Comparison of ENCODE assay signal across 25 mouse cellular contexts in the genomic region with DNA sequence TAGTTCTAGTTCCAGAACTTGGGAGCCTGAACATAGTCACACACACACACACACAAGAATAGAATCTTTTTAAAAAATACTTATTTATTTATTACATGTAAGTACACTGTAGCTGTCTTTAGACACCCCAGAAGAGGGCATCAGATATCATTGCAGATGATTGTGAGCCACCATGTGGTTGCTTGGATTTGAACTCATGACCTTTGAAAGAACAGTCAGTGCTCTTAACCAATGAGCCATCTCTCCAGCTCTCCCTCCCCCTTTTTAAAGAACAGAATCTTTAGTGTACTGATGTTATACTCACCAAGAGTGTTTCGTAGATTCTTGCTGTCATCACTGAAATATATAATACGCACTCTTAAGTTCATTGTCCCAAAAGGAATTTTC. TPM values are rescaled to one million over a fixed set of nuclear protein-coding genes. Genes with fewer than 3 reads are reported as not detected.
A peak's percentile ranks its signal among the peaks of the same experiment; 100 is the strongest.
DNase-seq lines count a peak whose midpoint lies in the region; ATAC-seq and TF ChIP-seq lines count a peak whose summit lies in the region.
"Had no signal": no experiment of that assay in that cellular context is flagged by ENCODE, and none has a peak within 500 bp of the region (broad histone marks: within the 10 kb centered on the region; RNA-seq: fewer than 3 reads in every experiment).

No protein-coding gene starts in this region.

- H3K27ac ChIP-seq in intestine, embryonic 15.5 days = no peak overlapping the region
- H3K27ac ChIP-seq in intestine, postnatal 0 days (ENCODE audit: low read depth, low read length) = no peak overlapping the region
- H3K27ac ChIP-seq in intestine, embryonic 16.5 days (ENCODE audit: low read length) = no peak overlapping the region
- peak overlapping the region; percentile 97 for H3K27ac ChIP-seq in liver, embryonic 12.5 days
- H3K27ac ChIP-seq in liver, embryonic 16.5 days (ENCODE audit: low read length) = peak overlapping the region; percentile 83
- H3K27ac ChIP-seq: embryonic facial prominence, embryonic 15.5 days; forebrain, embryonic 12.5 days; heart, adult 2 months; hindbrain, embryonic 13.5 days had no signal

- ATAC-seq in intestine, embryonic 15.5 days = peak; percentile 3; the same call in 1 of the 2 replicates
- no peak for ATAC-seq in intestine, postnatal 0 days
- ATAC-seq in intestine, embryonic 16.5 days = peak; percentile 15; the same call in 1 of the 2 replicates
- no peak for ATAC-seq in liver, embryonic 12.5 days
- no peak for ATAC-seq in liver, embryonic 16.5 days (ENCODE audit: low read depth)
- no peak for ATAC-seq in monocyte, adult 5-6 weeks (replicated peaks; ENCODE audit: insufficient number of reproducible peaks, low FRiP score, low TSS enrichment, poor library complexity, severe bottlenecking)
- ATAC-seq: forebrain, embryonic 16.5 days had no signal

- no peaks in the 10 kb centered on the region for H3K36me3 ChIP-seq in intestine, embryonic 15.5 days
- no peaks in the 10 kb centered on the region for H3K36me3 ChIP-seq in intestine, postnatal 0 days (ENCODE audit: control insufficient read depth, insufficient read depth)
- no peaks in the 10 kb centered on the region for H3K36me3 ChIP-seq in intestine, embryonic 16.5 days (ENCODE audit: control insufficient read depth, insufficient read depth, low read length)
- peaks cover 44% of the 10 kb centered on the region for H3K36me3 ChIP-seq in liver, embryonic 12.5 days
- H3K36me3 ChIP-seq in liver, embryonic 16.5 days (ENCODE audit: control insufficient read depth, insufficient read depth) = peaks cover 2% of the 10 kb centered on the region; the same call in 1 of the 2 replicates
- H3K36me3 ChIP-seq: embryonic facial prominence, embryonic 15.5 days; forebrain, embryonic 12.5 days; heart, embryonic 12.5 days; hindbrain, embryonic 13.5 days had no signal

- peaks cover 11% of the 10 kb centered on the region; the same call in 1 of the 2 replicates for H3K27me3 ChIP-seq in intestine, embryonic 15.5 days (replicated peaks)
- H3K27me3 ChIP-seq in intestine, postnatal 0 days (replicated peaks; ENCODE audit: control insufficient read depth, insufficient read depth, low read length) = 0 out of 2 replicates have a peak, but pooled peaks cover 5% of the 10 kb centered on the region
- H3K27me3 ChIP-seq in intestine, embryonic 16.5 days (replicated peaks; ENCODE audit: control insufficient read depth, insufficient read depth, low read length) = no peaks in the 10 kb centered on the region; the same call in 1 of the 2 replicates
- peaks cover 30% of the 10 kb centered on the region for H3K27me3 ChIP-seq in liver, embryonic 12.5 days (replicated peaks)
- H3K27me3 ChIP-seq in liver, embryonic 16.5 days (ENCODE audit: control insufficient read depth, insufficient read depth, low read depth, low read length) = 0 out of 2 replicates have a peak, but pooled peaks cover 8% of the 10 kb centered on the region

- WGBS in intestine, embryonic 15.5 days = 88% methylated on average over 2 of the region's 2 CpGs
- WGBS in intestine, postnatal 0 days = 95% methylated on average over 2 of the region's 2 CpGs
- 92% methylated on average over 2 of the region's 2 CpGs for WGBS in intestine, embryonic 16.5 days
- 93% methylated on average over 2 of the region's 2 CpGs for WGBS in liver, embryonic 12.5 days (ENCODE audit: insufficient replicate concordance)
- 92% methylated on average over 2 of the region's 2 CpGs for WGBS in liver, embryonic 16.5 days (ENCODE audit: insufficient replicate concordance)

- no peaks in the 10 kb centered on the region for H3K4me1 ChIP-seq in intestine, embryonic 15.5 days (replicated peaks)
- no peaks in the 10 kb centered on the region for H3K4me1 ChIP-seq in intestine, postnatal 0 days (replicated peaks; ENCODE audit: control insufficient read depth, insufficient read depth, low read length)
- H3K4me1 ChIP-seq in intestine, embryonic 16.5 days (ENCODE audit: control insufficient read depth, insufficient read depth, low read length) = no peaks in the 10 kb centered on the region
- H3K4me1 ChIP-seq in liver, embryonic 12.5 days = peaks cover 49% of the 10 kb centered on the region
- peaks cover 22% of the 10 kb centered on the region for H3K4me1 ChIP-seq in liver, embryonic 16.5 days (ENCODE audit: control insufficient read depth, low read depth, low read length)
- H3K4me1 ChIP-seq: embryonic facial prominence, embryonic 15.5 days; forebrain, embryonic 12.5 days; heart, embryonic 12.5 days; hindbrain, embryonic 13.5 days had no signal

- H3K4me3 ChIP-seq in intestine, embryonic 15.5 days (replicated peaks) = no peak overlapping the region
- H3K4me3 ChIP-seq in intestine, postnatal 0 days (ENCODE audit: low read depth, low read length) = no peak overlapping the region
- no peak overlapping the region for H3K4me3 ChIP-seq in intestine, embryonic 16.5 days (ENCODE audit: low read length)
- peak overlapping the region; percentile 59 for H3K4me3 ChIP-seq in liver, embryonic 12.5 days
- H3K4me3 ChIP-seq in liver, embryonic 16.5 days (ENCODE audit: low read depth, low read length) = peak overlapping the region; percentile 41
- H3K4me3 ChIP-seq: embryonic facial prominence, embryonic 15.5 days; forebrain, embryonic 12.5 days; heart, adult 2 months; heart, embryonic 12.5 days; hindbrain, embryonic 13.5 days had no signal

- no peak overlapping the region for H3K9ac ChIP-seq in intestine, embryonic 15.5 days
- no peak overlapping the region for H3K9ac ChIP-seq in intestine, postnatal 0 days (ENCODE audit: low read depth, low read length)
- H3K9ac ChIP-seq in intestine, embryonic 16.5 days (ENCODE audit: low read depth, low read length) = no peak overlapping the region
- H3K9ac ChIP-seq in liver, embryonic 12.5 days = peak overlapping the region; percentile 76
- H3K9ac ChIP-seq in liver, embryonic 16.5 days (ENCODE audit: low read depth, low read length) = peak overlapping the region; percentile 24; the same call in 1 of the 2 replicates
- H3K9ac ChIP-seq: embryonic facial prominence, embryonic 15.5 days; forebrain, embryonic 12.5 days; heart, embryonic 12.5 days; hindbrain, embryonic 13.5 days had no signal

- H3K4me2 ChIP-seq in intestine, embryonic 15.5 days (replicated peaks) = no peak overlapping the region
- H3K4me2 ChIP-seq in intestine, postnatal 0 days (replicated peaks; ENCODE audit: low read depth) = no peak overlapping the region
- H3K4me2 ChIP-seq in intestine, embryonic 16.5 days (ENCODE audit: low read depth, low read length) = no peak overlapping the region
- peak overlapping the region; percentile 54 for H3K4me2 ChIP-seq in liver, embryonic 12.5 days
- peak overlapping the region; percentile 1; the same call in 1 of the 2 replicates for H3K4me2 ChIP-seq in liver, embryonic 16.5 days (ENCODE audit: low read depth, low read length)
- H3K4me2 ChIP-seq: embryonic facial prominence, embryonic 15.5 days; forebrain, embryonic 12.5 days; heart, embryonic 12.5 days; hindbrain, embryonic 13.5 days had no signal

- TF ChIP-seq CTCF in intestine, postnatal 0 days (IDR thresholded peaks at IDR 0.05; ENCODE audit: low read depth) = no peak

- H3K9me3 ChIP-seq in intestine, embryonic 15.5 days = no peaks in the 10 kb centered on the region
- no peaks in the 10 kb centered on the region for H3K9me3 ChIP-seq in intestine, postnatal 0 days (ENCODE audit: control insufficient read depth)
- H3K9me3 ChIP-seq in intestine, embryonic 16.5 days (ENCODE audit: control insufficient read depth, low read length) = no peaks in the 10 kb centered on the region
- H3K9me3 ChIP-seq in liver, embryonic 12.5 days (replicated peaks) = no peaks in the 10 kb centered on the region
- no peaks in the 10 kb centered on the region for H3K9me3 ChIP-seq in liver, embryonic 16.5 days (replicated peaks; ENCODE audit: control insufficient read depth, low read length)
- H3K9me3 ChIP-seq: embryonic facial prominence, embryonic 15.5 days; forebrain, embryonic 12.5 days; heart, embryonic 12.5 days; hindbrain, embryonic 13.5 days had no signal

- DNase-seq in ovary, adult 18-20 months (ENCODE audit: low spot score) = no peak
- DNase-seq: adrenal gland, adult 8-10 months; adrenal gland, postnatal 36 days; cerebellum, adult 11 months; cerebellum, adult 8-10 months; cerebellum, postnatal 14 days; embryo, embryonic 11 days; gastrocnemius, postnatal 10 days; heart, adult 2 months had no signal

RNA-seq across cellular contexts. Expression of a gene that starts 1.3 kb away (rescaled TPM):
- 0.40 and 0.68 TPM in 2 replicates for polyA plus RNA-seq in intestine, embryonic 15.5 days (2015; fragmentation: Nextera tagmentation; extraction: Ambion mirVana)
- polyA plus RNA-seq in intestine, postnatal 0 days (2015; fragmentation: Nextera tagmentation; extraction: Ambion mirVana) = 0.21 TPM in 1 of 2 replicates, not detected in the other
- polyA plus RNA-seq in intestine, embryonic 16.5 days (2015; fragmentation: Nextera tagmentation; extraction: Ambion mirVana) = 0.54 and 0.55 TPM in 2 replicates
- 4.2 and 5.2 TPM in 2 replicates for polyA plus RNA-seq in liver, embryonic 12.5 days (2016; fragmentation: Nextera tagmentation; extraction: Ambion mirVana)
- polyA plus RNA-seq in liver, embryonic 16.5 days (2015; fragmentation: Nextera tagmentation; extraction: Ambion mirVana) = 6.4 and 7.3 TPM in 2 replicates
- not detected in 3 replicates for total RNA-seq in monocyte, adult 5-6 weeks (2017)
- total RNA-seq: CH12.LX; common myeloid progenitor, adult 5-6 weeks; gastrocnemius, postnatal 10 days; hematopoietic stem cell, adult 5-6 weeks had no signal
- polyA plus RNA-seq: heart, postnatal 0 days had no signal

RNA-seq across cellular contexts. Expression of a gene that starts 2.2 kb away (rescaled TPM):
- 10,966 and 11,197 TPM in 2 replicates for polyA plus RNA-seq in intestine, embryonic 15.5 days (2015; fragmentation: Nextera tagmentation; extraction: Ambion mirVana)
- 860 and 1,295 TPM in 2 replicates for polyA plus RNA-seq in intestine, postnatal 0 days (2015; fragmentation: Nextera tagmentation; extraction: Ambion mirVana)
- polyA plus RNA-seq in intestine, embryonic 16.5 days (2015; fragmentation: Nextera tagmentation; extraction: Ambion mirVana) = 9,012 and 11,055 TPM in 2 replicates
- polyA plus RNA-seq in liver, embryonic 12.5 days (2016; fragmentation: Nextera tagmentation; extraction: Ambion mirVana) = 121,851 and 123,321 TPM in 2 replicates
- polyA plus RNA-seq in liver, embryonic 16.5 days (2015; fragmentation: Nextera tagmentation; extraction: Ambion mirVana) = 165,200 and 165,281 TPM in 2 replicates
- total RNA-seq in monocyte, adult 5-6 weeks (2017) = 1,478 to 24,418 TPM (median 22,273 TPM) in 3 replicates

RNA-seq across cellular contexts. Expression of a gene that starts 11.8 kb away (rescaled TPM):
- polyA plus RNA-seq in intestine, embryonic 15.5 days (2015; fragmentation: Nextera tagmentation; extraction: Ambion mirVana) = 3.0 and 3.3 TPM in 2 replicates
- polyA plus RNA-seq in intestine, postnatal 0 days (2015; fragmentation: Nextera tagmentation; extraction: Ambion mirVana) = not detected in 2 replicates
- polyA plus RNA-seq in intestine, embryonic 16.5 days (2015; fragmentation: Nextera tagmentation; extraction: Ambion mirVana) = 2.1 and 3.0 TPM in 2 replicates
- 116 and 122 TPM in 2 replicates for polyA plus RNA-seq in liver, embryonic 12.5 days (2016; fragmentation: Nextera tagmentation; extraction: Ambion mirVana)
- polyA plus RNA-seq in liver, embryonic 16.5 days (2015; fragmentation: Nextera tagmentation; extraction: Ambion mirVana) = 158 and 159 TPM in 2 replicates
- total RNA-seq in monocyte, adult 5-6 weeks (2017) = 6.8 TPM in 1 of 3 replicates, not detected in the others
- total RNA-seq: adrenal gland, adult 8-10 months; adrenal gland, postnatal 36 days; CH12.LX; common myeloid progenitor, adult 5-6 weeks; hematopoietic stem cell, adult 5-6 weeks had no signal

RNA-seq across cellular contexts. Expression of a gene that starts 15.2 kb away (rescaled TPM):
- 4,064 and 4,369 TPM in 2 replicates for polyA plus RNA-seq in intestine, embryonic 15.5 days (2015; fragmentation: Nextera tagmentation; extraction: Ambion mirVana)
- 405 and 624 TPM in 2 replicates for polyA plus RNA-seq in intestine, postnatal 0 days (2015; fragmentation: Nextera tagmentation; extraction: Ambion mirVana)
- polyA plus RNA-seq in intestine, embryonic 16.5 days (2015; fragmentation: Nextera tagmentation; extraction: Ambion mirVana) = 3,658 and 4,448 TPM in 2 replicates
- polyA plus RNA-seq in liver, embryonic 12.5 days (2016; fragmentation: Nextera tagmentation; extraction: Ambion mirVana) = 52,845 and 54,272 TPM in 2 replicates
- polyA plus RNA-seq in liver, embryonic 16.5 days (2015; fragmentation: Nextera tagmentation; extraction: Ambion mirVana) = 72,809 and 72,929 TPM in 2 replicates
- total RNA-seq in monocyte, adult 5-6 weeks (2017) = 197 to 2,631 TPM (median 2,328 TPM) in 3 replicates

RNA-seq across cellular contexts. Expression of a gene that starts 22.3 kb away (rescaled TPM):
- 36.3 and 48.2 TPM in 2 replicates for polyA plus RNA-seq in intestine, embryonic 15.5 days (2015; fragmentation: Nextera tagmentation; extraction: Ambion mirVana)
- polyA plus RNA-seq in intestine, postnatal 0 days (2015; fragmentation: Nextera tagmentation; extraction: Ambion mirVana) = 0.23 TPM in 1 of 2 replicates, not detected in the other
- 11.6 and 16.4 TPM in 2 replicates for polyA plus RNA-seq in intestine, embryonic 16.5 days (2015; fragmentation: Nextera tagmentation; extraction: Ambion mirVana)
- 1,859 and 1,982 TPM in 2 replicates for polyA plus RNA-seq in liver, embryonic 12.5 days (2016; fragmentation: Nextera tagmentation; extraction: Ambion mirVana)
- 43.7 and 47.4 TPM in 2 replicates for polyA plus RNA-seq in liver, embryonic 16.5 days (2015; fragmentation: Nextera tagmentation; extraction: Ambion mirVana)
- not detected in 3 replicates for total RNA-seq in monocyte, adult 5-6 weeks (2017)
- total RNA-seq: adrenal gland, adult 8-10 months; adrenal gland, postnatal 36 days; CH12.LX; common myeloid progenitor, adult 5-6 weeks; gastrocnemius, postnatal 10 days; heart, adult 2 months; hematopoietic stem cell, adult 5-6 weeks had no signal
- polyA plus RNA-seq: gonadal fat pad, adult 2 months; heart, adult 2 months had no signal

Comparison
In these comparisons a context has a peak if more than half of its experiments do, and no peak if none do; other contexts are left out.
1. ATAC-seq: peak in intestine, embryonic 15.5 days (single experiment) and intestine, embryonic 16.5 days (single experiment); none in intestine, postnatal 0 days (single experiment), liver, embryonic 12.5 days (single experiment), liver, embryonic 16.5 days (single experiment) and monocyte, adult 5-6 weeks (single experiment).
2. H3K27ac ChIP-seq: peak in liver, embryonic 12.5 days (single experiment) and liver, embryonic 16.5 days (single experiment); none in intestine, embryonic 15.5 days (single experiment), intestine, postnatal 0 days (single experiment) and intestine, embryonic 16.5 days (single experiment).
3. H3K4me2 ChIP-seq: peak in liver, embryonic 12.5 days (single experiment) and liver, embryonic 16.5 days (single experiment); none in intestine, embryonic 15.5 days (single experiment), intestine, postnatal 0 days (single experiment) and intestine, embryonic 16.5 days (single experiment).
4. H3K4me3 ChIP-seq: peak in liver, embryonic 12.5 days (single experiment) and liver, embryonic 16.5 days (single experiment); none in intestine, embryonic 15.5 days (single experiment), intestine, postnatal 0 days (single experiment) and intestine, embryonic 16.5 days (single experiment).
5. H3K9ac ChIP-seq: peak in liver, embryonic 12.5 days (single experiment) and liver, embryonic 16.5 days (single experiment); none in intestine, embryonic 15.5 days (single experiment), intestine, postnatal 0 days (single experiment) and intestine, embryonic 16.5 days (single experiment).
6. RNA of a gene that starts 11.8 kb away (polyA plus RNA-seq): 158 to 159 TPM in liver, embryonic 16.5 days and 116 to 122 TPM in liver, embryonic 12.5 days; 3.0 to 3.3 TPM in intestine, embryonic 15.5 days, 2.1 to 3.0 TPM in intestine, embryonic 16.5 days and not detected in intestine, postnatal 0 days; every median in the first group is over 10 times any median in the second.